Mouse (Mus musculus) kidney, postnatal 0 days (tissue): ENCODE results near the gene Zc3h8. TPM values are rescaled to one million over a fixed set of nuclear protein-coding genes. Genes with fewer than 3 reads are reported as not detected.
A peak's percentile ranks its signal among the peaks of the same experiment; 100 is the strongest.

ENCODE experiments used
- ATAC-seq: fragments of 200-750 bp; cut with Nextera tagmentation; replicated peaks from 2 replicates; pipeline ENCODE4 v1.8.0; 2017; ENCODE audit warnings: low read depth, moderate number of reproducible peaks, moderate TSS enrichment, moderate library complexity; ENCODE audit not compliant: low FRiP score
- DNase-seq: peaks from one replicate; pipeline ENCODE4 v3.0.0-alpha.2; 2016; ENCODE audit warnings: low spot score
- H3K27ac ChIP-seq: fragments of 300-500 bp; sonication (generic); 2 replicates; pipeline ENCODE4 v1.5.1; 2014; ENCODE audit warnings: mild to moderate bottlenecking
- H3K27me3 ChIP-seq: fragments of 300-500 bp; sonication (generic); 2 replicates; pipeline ENCODE4 v1.6.1; 2014; ENCODE audit warnings: low read length, mixed read lengths; ENCODE audit not compliant: insufficient read depth
- H3K36me3 ChIP-seq: fragments of 300-500 bp; sonication (generic); 2 replicates; pipeline ENCODE4 v1.6.1; 2014; ENCODE audit warnings: low read length, mixed read lengths; ENCODE audit not compliant: insufficient read depth
- H3K4me1 ChIP-seq: fragments of 300-500 bp; sonication (generic); replicated peaks from 2 replicates; pipeline ENCODE4 v1.6.1; 2014; ENCODE audit warnings: antibody characterized with exemption, low read length, mixed read lengths; ENCODE audit not compliant: insufficient read depth
- H3K4me2 ChIP-seq: fragments of 300-500 bp; sonication (generic); 2 replicates; pipeline ENCODE4 v1.6.1; 2014; ENCODE audit warnings: mild to moderate bottlenecking, low read length, moderate library complexity, mixed read lengths
- H3K4me3 ChIP-seq: fragments of 300-500 bp; sonication (generic); replicated peaks from 2 replicates; pipeline ENCODE4 v1.5.1; 2014; ENCODE audit warnings: low read depth, low read length
- H3K9ac ChIP-seq: fragments of 300-500 bp; sonication (generic); 2 replicates; pipeline ENCODE4 v1.6.1; 2014; ENCODE audit warnings: low read depth, low read length
- H3K9me3 ChIP-seq: fragments of 300-500 bp; sonication (generic); replicated peaks from 2 replicates; pipeline ENCODE4 v1.6.1; 2016; ENCODE audit warnings: low read length, inconsistent platforms, mixed read lengths
- CTCF ChIP-seq: IDR thresholded peaks from 2 replicates; pipeline ENCODE4 v1.5.1; 2016; ENCODE audit warnings: antibody characterized with exemption, low read depth, mild to moderate bottlenecking, moderate library complexity
- WGBS: fragments of 180-500 bp; shearing (Covaris S2); extraction: QIAGEN DNeasy Blood & Tissue Kit; methylation state at CpG from one replicate; pipeline ENCODE4 v1.1.7; 2014; 5-methylcytosine and 5-hydroxymethylcytosine counted together
- polyA plus RNA-seq: library from polyadenylated mRNA; unstranded; fragments of >200 nt; fragmentation: Nextera tagmentation; extraction: Ambion mirVana; gene quantifications from 2 replicates; pipeline ENCODE4 v1.2.1, GENCODE M21; 2015

The Zc3h8 gene
- polyA plus RNA-seq, 1 experiment from 2014 or later = 9.4 TPM

- Histone ChIP-seq H3K4me1 (peaks cover 8% of the 10 kb centered on the region; the same call in 1 of the 2 replicates), H3K4me2 (peak within 1 kb of the TSS; percentile 50), H3K9me3 (no peaks in the 10 kb centered on the region), H3K27ac (peak within 1 kb of the TSS; percentile 99), H3K36me3 (no peaks in the 10 kb centered on the region), H3K4me3 (peak within 1 kb of the TSS; percentile 70), H3K27me3 (no peaks in the 10 kb centered on the region), H3K9ac (peak within 1 kb of the TSS; percentile 94)
- no peak for TF ChIP-seq CTCF
- peak; percentile 98 for DNase-seq
- ATAC-seq = peak; percentile 97
- under 1% methylated on average over 65 of the region's 65 CpGs for WGBS
Observed at GRCm38 (mm10) chr2:128966641-128967580, 23.0 kb upstream of the Zc3h8 start, which contains the start of gene Zc3h6. Zc3h6 (plus strand) TSS chr2:128967402.

GRCm38 (mm10) chr2:128966236-128966635 lies 22.4 kb upstream of the Zc3h8 start:
- H3K4me3 ChIP-seq = peak overlapping the region; percentile 70
- H3K27me3 ChIP-seq = no peaks in the 10 kb centered on the region
- H3K4me2 ChIP-seq = peak overlapping the region; percentile 50
- no peak for TF ChIP-seq CTCF
- peak; percentile 63 for DNase-seq
- no peak for ATAC-seq
- WGBS = 19% methylated on average over 6 of the region's 6 CpGs
- H3K36me3 ChIP-seq = no peaks in the 10 kb centered on the region
- H3K4me1 ChIP-seq = peaks cover 8% of the 10 kb centered on the region; the same call in 1 of the 2 replicates
- peak overlapping the region; percentile 99; the same call in 1 of the 2 replicates for H3K27ac ChIP-seq
- no peak overlapping the region for H3K9ac ChIP-seq
- no peaks in the 10 kb centered on the region for H3K9me3 ChIP-seq

- peak; percentile 28 for DNase-seq
- no peaks in the 10 kb centered on the region for H3K27me3 ChIP-seq
- WGBS = 29% methylated on average over 5 of the region's 5 CpGs
- H3K27ac ChIP-seq = peak overlapping the region; percentile 78
- H3K9ac ChIP-seq = no peak overlapping the region
- no peak for TF ChIP-seq CTCF
- peaks cover 8% of the 10 kb centered on the region; the same call in 1 of the 2 replicates for H3K4me1 ChIP-seq
- no peaks in the 10 kb centered on the region for H3K36me3 ChIP-seq
- ATAC-seq = no peak
- peak overlapping the region; percentile 29; the same call in 1 of the 2 replicates for H3K4me2 ChIP-seq
- no peaks in the 10 kb centered on the region for H3K9me3 ChIP-seq
- H3K4me3 ChIP-seq = no peak overlapping the region
Observed at GRCm38 (mm10) chr2:128965505-128966105, 21.7 kb upstream of the Zc3h8 start.

GRCm38 (mm10) chr2:128954186-128954585 lies 10.3 kb upstream of the Zc3h8 start:
- Histone ChIP-seq H3K9me3 (no peaks in the 10 kb centered on the region), H3K9ac (no peak overlapping the region), H3K4me2 (no peak overlapping the region), H3K27me3 (no peaks in the 10 kb centered on the region), H3K4me3 (no peak overlapping the region), H3K36me3 (no peaks in the 10 kb centered on the region), H3K27ac (no peak overlapping the region), H3K4me1 (no peaks in the 10 kb centered on the region)
- DNase-seq = no peak
- no peak for TF ChIP-seq CTCF
- ATAC-seq = no peak

GRCm38 (mm10) chr2:128947962-128948588 lies 4.2 kb upstream of the Zc3h8 start:
- Histone ChIP-seq H3K9ac (no peak overlapping the region), H3K27me3 (no peaks in the 10 kb centered on the region), H3K4me3 (no peak overlapping the region), H3K4me2 (no peak overlapping the region), H3K9me3 (no peaks in the 10 kb centered on the region), H3K36me3 (no peaks in the 10 kb centered on the region), H3K27ac (no peak overlapping the region), H3K4me1 (no peaks in the 10 kb centered on the region)
- DNase-seq (peak; percentile 94), ATAC-seq (0 out of 2 replicates have a peak, but pooled peaks have one; percentile 11)
- peak; percentile 95 for TF ChIP-seq CTCF
- WGBS = 32% methylated on average over 6 of the region's 6 CpGs

GRCm38 (mm10) chr2:128936256-128936655 lies 7.6 kb downstream of the Zc3h8 start:
- DNase-seq = no peak
- no peaks in the 10 kb centered on the region for H3K4me1 ChIP-seq
- TF ChIP-seq CTCF = no peak
- no peak overlapping the region for H3K27ac ChIP-seq
- no peak for ATAC-seq
- no peak overlapping the region for H3K9ac ChIP-seq
- no peaks in the 10 kb centered on the region for H3K9me3 ChIP-seq
- H3K36me3 ChIP-seq = 0 out of 2 replicates have a peak, but pooled peaks cover 3% of the 10 kb centered on the region
- H3K27me3 ChIP-seq = no peaks in the 10 kb centered on the region
- no peak overlapping the region for H3K4me2 ChIP-seq
- H3K4me3 ChIP-seq = no peak overlapping the region
- 76% methylated on average over 3 of the region's 3 CpGs for WGBS
